Mouse (Mus musculus): Measurements from ENCODE around the gene Cyp4v3. TPM values are rescaled to one million over a fixed set of nuclear protein-coding genes. Genes with fewer than 3 reads are reported as not detected.

The Cyp4v3 gene
- polyA plus RNA-seq, 1 experiment from 2014 or later, result 1.7 TPM

DNA sequence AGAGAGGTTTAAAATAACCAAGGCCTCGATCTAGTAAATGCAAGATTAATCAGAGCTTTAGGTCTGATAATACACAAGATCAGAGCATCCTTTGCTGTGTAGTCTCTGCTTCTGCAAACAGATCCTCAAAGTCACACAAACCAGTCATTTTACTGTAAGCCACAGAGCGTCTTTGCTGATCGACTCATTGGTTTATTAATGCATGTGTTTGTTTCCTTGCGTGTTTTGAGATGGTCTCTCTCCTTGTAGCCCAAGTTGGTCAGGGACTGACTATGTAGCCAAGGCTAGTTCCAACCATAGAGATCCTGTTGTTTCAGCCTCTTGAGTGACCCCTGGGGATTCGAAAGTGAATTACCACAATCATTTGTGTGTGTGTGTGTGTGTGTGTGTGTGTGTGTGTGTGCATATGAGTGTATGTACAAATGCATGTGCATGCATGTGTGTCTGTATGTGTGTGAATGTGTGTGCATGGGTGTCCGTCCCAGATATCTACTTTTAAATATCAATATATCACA is 26.1 kb upstream of the Cyp4v3 start:
- ATAC-seq (ENCODE audit: low FRiP score, low TSS enrichment), result no peak
- H3K36me3 ChIP-seq (ENCODE audit: control insufficient read depth, insufficient read depth, low read length), result no peaks in the 10 kb centered on the region
- peak overlapping the region; percentile 86 for H3K9ac ChIP-seq (replicated peaks; ENCODE audit: low read length)
- DNase-seq, result peak; percentile 49
- WGBS, result 83% methylated on average over 6 of the region's 6 CpGs
- H3K4me1 ChIP-seq (ENCODE audit: control insufficient read depth, insufficient read depth, low read length), result peaks cover 10% of the 10 kb centered on the region
- H3K27me3 ChIP-seq (ENCODE audit: control insufficient read depth, insufficient read depth, low read length), result no peaks in the 10 kb centered on the region
- H3K9me3 ChIP-seq (ENCODE audit: control insufficient read depth, low read length), result no peaks in the 10 kb centered on the region
- H3K27ac ChIP-seq (replicated peaks; ENCODE audit: low read depth, low read length), result no peak overlapping the region
- peak overlapping the region; percentile 91 for H3K4me2 ChIP-seq (ENCODE audit: low read length)
- H3K4me3 ChIP-seq (replicated peaks; ENCODE audit: low read depth, low read length), result peak overlapping the region; percentile 63; the same call in 1 of the 2 replicates

DNA sequence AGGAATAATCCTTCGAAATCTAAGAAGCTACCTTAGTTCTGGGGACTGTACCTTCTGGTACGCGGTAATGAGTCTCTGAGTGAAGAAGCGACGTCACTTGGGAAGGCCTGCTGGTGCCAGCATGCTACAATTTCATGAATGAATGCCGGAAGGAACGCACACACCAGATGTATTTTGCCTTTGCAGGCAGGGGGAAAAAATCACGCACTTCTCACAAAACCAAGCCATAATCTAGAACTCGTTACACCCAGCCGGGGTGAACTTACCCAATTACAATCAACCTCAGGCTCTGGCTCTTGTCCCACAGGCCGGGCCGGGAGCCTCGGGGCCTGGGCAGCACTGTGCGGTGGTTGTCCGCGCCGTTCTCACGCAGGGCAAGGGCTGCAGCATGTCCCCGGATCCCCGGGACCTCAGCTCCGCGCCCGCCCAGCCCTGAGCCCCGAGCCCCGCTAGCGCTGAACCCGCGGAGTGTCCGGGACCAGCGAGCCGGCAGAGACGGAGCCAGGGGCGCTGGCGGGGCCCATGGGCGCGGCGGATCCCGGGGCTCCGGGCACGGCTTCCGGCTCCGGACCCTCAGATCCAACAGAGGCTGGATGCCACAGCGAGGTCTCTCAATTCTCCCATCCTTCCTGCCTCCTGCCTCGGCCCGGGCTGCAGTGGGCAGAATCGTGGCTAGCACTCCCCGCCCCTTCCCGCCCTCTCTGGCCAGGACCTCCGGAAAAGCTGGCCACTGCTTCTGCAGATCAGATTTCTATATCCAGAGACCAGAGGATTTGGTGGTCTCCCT is 25.3 kb upstream of the Cyp4v3 start:
- ATAC-seq (ENCODE audit: low FRiP score, low TSS enrichment), result peak; percentile 82
- Histone ChIP-seq H3K4me3 (replicated peaks; ENCODE audit: low read depth, low read length) (peak overlapping the region; percentile 63), H3K4me2 (ENCODE audit: low read length) (peak overlapping the region; percentile 91), H3K27me3 (ENCODE audit: control insufficient read depth, insufficient read depth, low read length) (no peaks in the 10 kb centered on the region), H3K36me3 (ENCODE audit: control insufficient read depth, insufficient read depth, low read length) (no peaks in the 10 kb centered on the region), H3K4me1 (ENCODE audit: control insufficient read depth, insufficient read depth, low read length) (peaks cover 10% of the 10 kb centered on the region), H3K9me3 (ENCODE audit: control insufficient read depth, low read length) (no peaks in the 10 kb centered on the region), H3K27ac (replicated peaks; ENCODE audit: low read depth, low read length) (peak overlapping the region; percentile 52; the same call in 1 of the 2 replicates), H3K9ac (replicated peaks; ENCODE audit: low read length) (peak overlapping the region; percentile 86)
- peak; percentile 69 for DNase-seq
- 3% methylated on average over 49 of the region's 49 CpGs for WGBS

DNA sequence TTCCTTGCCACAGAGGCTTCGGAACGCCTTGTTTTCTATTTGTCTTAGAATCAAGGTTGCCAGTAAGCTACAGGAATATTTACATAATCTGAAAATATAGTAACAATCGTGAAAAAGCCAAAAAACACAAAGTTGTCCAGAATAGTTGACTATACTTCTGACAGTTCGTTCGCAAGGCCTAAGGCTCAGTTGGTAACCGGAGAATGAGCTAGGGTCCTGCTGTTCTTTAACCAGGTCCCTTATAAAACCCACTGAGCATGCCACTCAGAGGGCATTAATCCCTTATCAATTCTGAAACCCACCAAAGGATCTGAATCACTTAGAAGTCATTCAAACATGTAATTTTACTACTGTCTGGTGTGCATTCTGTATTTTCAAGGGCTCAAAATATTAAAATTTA is 22.8 kb upstream of the Cyp4v3 start:
- Histone ChIP-seq H3K36me3 (ENCODE audit: control insufficient read depth, insufficient read depth, low read length) (no peaks in the 10 kb centered on the region), H3K27me3 (ENCODE audit: control insufficient read depth, insufficient read depth, low read length) (no peaks in the 10 kb centered on the region), H3K27ac (replicated peaks; ENCODE audit: low read depth, low read length) (no peak overlapping the region), H3K9ac (replicated peaks; ENCODE audit: low read length) (no peak overlapping the region), H3K4me1 (ENCODE audit: control insufficient read depth, insufficient read depth, low read length) (peaks cover 10% of the 10 kb centered on the region), H3K4me2 (ENCODE audit: low read length) (no peak overlapping the region), H3K4me3 (replicated peaks; ENCODE audit: low read depth, low read length) (no peak overlapping the region), H3K9me3 (ENCODE audit: control insufficient read depth, low read length) (no peaks in the 10 kb centered on the region)
- no peak for ATAC-seq (ENCODE audit: low FRiP score, low TSS enrichment)
- WGBS, result 85% methylated on average over 6 of the region's 6 CpGs
- no peak for DNase-seq

DNA sequence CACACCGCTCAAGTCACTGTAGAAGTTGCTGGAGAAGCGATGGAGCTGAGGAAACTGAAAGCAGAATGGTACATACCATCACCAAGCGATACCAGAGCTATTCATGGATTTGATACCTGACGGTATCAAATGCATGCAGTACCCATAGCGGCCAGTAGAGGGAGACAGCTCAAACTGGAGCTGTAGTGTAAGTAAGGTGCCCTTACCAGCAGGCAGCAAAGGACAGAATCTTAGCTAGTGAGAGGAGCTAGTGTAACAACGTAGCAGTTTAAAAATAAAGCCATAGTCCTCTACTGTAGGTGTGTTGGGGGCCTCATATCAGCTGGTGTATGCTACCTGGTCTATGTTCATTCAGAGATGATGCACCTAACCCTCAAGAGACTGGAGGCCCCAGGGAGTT is 12.0 kb upstream of the Cyp4v3 start:
- Histone ChIP-seq H3K9ac (replicated peaks; ENCODE audit: low read length) (no peak overlapping the region), H3K36me3 (ENCODE audit: control insufficient read depth, insufficient read depth, low read length) (peaks cover 3% of the 10 kb centered on the region; the same call in 1 of the 2 replicates), H3K27ac (replicated peaks; ENCODE audit: low read depth, low read length) (no peak overlapping the region), H3K4me3 (replicated peaks; ENCODE audit: low read depth, low read length) (no peak overlapping the region), H3K4me2 (ENCODE audit: low read length) (no peak overlapping the region), H3K4me1 (ENCODE audit: control insufficient read depth, insufficient read depth, low read length) (no peaks in the 10 kb centered on the region), H3K27me3 (ENCODE audit: control insufficient read depth, insufficient read depth, low read length) (no peaks in the 10 kb centered on the region), H3K9me3 (ENCODE audit: control insufficient read depth, low read length) (no peaks in the 10 kb centered on the region)
- DNase-seq (peak; percentile 87), ATAC-seq (ENCODE audit: low FRiP score, low TSS enrichment) (peak; percentile 48; the same call in 1 of the 2 replicates)
- 18% methylated on average over 6 of the region's 6 CpGs for WGBS

DNA sequence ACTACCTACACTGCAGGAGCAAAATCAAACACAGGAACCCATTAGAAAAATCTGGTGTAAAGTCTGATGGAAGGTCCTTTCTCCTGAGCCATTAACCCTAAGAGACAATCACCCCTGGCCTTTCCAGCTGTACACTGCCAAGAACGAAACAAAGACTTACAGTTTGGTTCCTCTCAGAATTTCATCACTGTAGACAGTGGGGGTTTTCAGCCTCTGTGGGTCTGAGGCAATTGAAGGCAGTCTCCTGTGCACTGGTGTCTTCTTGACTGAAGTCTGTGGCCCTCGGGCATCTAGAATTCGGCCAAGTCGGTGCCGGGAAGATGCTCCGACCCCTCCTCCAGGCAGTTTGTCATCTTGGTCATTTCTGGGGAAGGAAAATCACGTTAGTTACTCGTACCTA is 11.3 kb upstream of the Cyp4v3 start:
- H3K36me3 ChIP-seq (ENCODE audit: control insufficient read depth, insufficient read depth, low read length), result peaks cover 3% of the 10 kb centered on the region; the same call in 1 of the 2 replicates
- H3K4me1 ChIP-seq (ENCODE audit: control insufficient read depth, insufficient read depth, low read length), result no peaks in the 10 kb centered on the region
- no peak for ATAC-seq (ENCODE audit: low FRiP score, low TSS enrichment)
- no peaks in the 10 kb centered on the region for H3K27me3 ChIP-seq (ENCODE audit: control insufficient read depth, insufficient read depth, low read length)
- H3K4me3 ChIP-seq (replicated peaks; ENCODE audit: low read depth, low read length), result no peak overlapping the region
- H3K9ac ChIP-seq (replicated peaks; ENCODE audit: low read length), result no peak overlapping the region
- H3K27ac ChIP-seq (replicated peaks; ENCODE audit: low read depth, low read length), result no peak overlapping the region
- no peak for DNase-seq
- H3K9me3 ChIP-seq (ENCODE audit: control insufficient read depth, low read length), result no peaks in the 10 kb centered on the region
- 94% methylated on average over 8 of the region's 8 CpGs for WGBS
- H3K4me2 ChIP-seq (ENCODE audit: low read length), result no peak overlapping the region

DNA sequence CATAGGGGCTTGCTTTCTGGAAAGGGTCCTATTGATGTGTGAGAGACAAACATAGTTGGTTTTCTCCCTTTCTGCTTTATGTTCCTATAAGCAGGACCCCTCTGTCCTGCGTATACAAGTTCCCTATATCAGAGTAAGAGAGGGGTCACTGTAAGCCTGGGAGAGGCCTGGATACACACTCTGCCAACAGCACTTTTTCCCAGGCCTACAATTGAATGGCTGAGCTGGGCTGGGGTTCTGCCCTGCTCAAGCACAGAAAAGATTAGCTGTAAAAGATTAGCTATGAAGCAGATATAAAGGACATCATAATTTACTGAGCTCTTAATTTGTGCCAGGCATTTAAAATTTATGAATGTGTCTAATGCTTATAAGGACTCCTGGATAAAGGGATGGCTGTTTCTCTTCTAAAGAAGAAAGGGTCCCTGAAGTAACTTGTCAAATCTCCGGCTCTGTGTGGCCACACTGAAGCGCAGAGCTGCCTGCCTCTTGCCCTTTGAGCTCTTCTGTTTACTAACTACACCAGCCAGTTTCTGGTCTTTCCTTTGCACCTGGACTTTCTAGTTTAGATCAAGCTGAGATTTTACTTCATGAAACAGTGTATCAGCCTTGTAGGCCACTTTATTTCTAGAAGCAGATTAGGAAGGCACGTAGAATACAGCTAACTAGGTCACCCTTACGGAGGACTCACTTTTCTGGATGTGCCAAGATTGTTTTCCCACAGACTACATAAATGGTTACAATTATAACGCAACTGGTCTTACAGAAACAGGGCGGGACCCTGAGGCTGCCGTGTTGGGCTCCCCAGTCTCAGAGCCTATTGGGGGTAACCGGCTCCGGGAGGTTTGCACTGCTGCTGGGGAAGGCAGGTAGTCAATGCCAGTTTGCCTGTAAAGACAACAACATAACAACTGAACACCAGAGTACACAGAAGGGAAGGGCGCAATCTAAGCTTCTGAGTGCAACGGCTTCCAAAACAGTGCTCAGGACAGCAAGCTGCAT is 8.9 kb upstream of the Cyp4v3 start:
- no peak for ATAC-seq (ENCODE audit: low FRiP score, low TSS enrichment)
- no peak for DNase-seq
- no peak overlapping the region for H3K9ac ChIP-seq (replicated peaks; ENCODE audit: low read length)
- H3K27me3 ChIP-seq (ENCODE audit: control insufficient read depth, insufficient read depth, low read length), result no peaks in the 10 kb centered on the region
- H3K27ac ChIP-seq (replicated peaks; ENCODE audit: low read depth, low read length), result no peak overlapping the region
- peaks cover 3% of the 10 kb centered on the region; the same call in 1 of the 2 replicates for H3K36me3 ChIP-seq (ENCODE audit: control insufficient read depth, insufficient read depth, low read length)
- no peaks in the 10 kb centered on the region for H3K4me1 ChIP-seq (ENCODE audit: control insufficient read depth, insufficient read depth, low read length)
- H3K4me3 ChIP-seq (replicated peaks; ENCODE audit: low read depth, low read length), result no peak overlapping the region
- H3K9me3 ChIP-seq (ENCODE audit: control insufficient read depth, low read length), result no peaks in the 10 kb centered on the region
- H3K4me2 ChIP-seq (ENCODE audit: low read length), result no peak overlapping the region
- WGBS, result 84% methylated on average over 12 of the region's 12 CpGs

DNA sequence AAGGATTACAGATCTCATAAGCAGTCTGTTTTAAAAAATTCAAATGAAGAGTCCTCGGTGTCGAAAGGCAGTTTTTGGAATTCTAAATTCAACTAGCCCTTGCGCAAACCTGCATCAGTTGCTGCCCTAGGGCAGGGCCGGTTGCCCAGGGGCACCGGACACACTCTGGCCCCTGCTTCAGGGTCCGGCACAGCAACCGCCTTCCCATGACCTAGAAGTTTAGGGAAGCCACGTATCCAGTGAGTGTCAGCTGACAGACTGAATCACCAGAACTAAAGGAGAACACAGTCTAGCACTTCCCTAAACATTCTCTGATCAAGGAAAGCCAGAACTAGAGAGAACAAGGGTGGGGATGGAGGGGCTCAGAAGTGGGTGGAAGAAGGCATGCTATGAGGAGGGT is 477 bp upstream of the Cyp4v3 start:
- H3K4me1 ChIP-seq (ENCODE audit: control insufficient read depth, insufficient read depth, low read length), result no peaks in the 10 kb centered on the region
- H3K9me3 ChIP-seq (ENCODE audit: control insufficient read depth, low read length), result no peaks in the 10 kb centered on the region
- H3K27me3 ChIP-seq (ENCODE audit: control insufficient read depth, insufficient read depth, low read length), result peaks cover 4% of the 10 kb centered on the region; the same call in 1 of the 2 replicates
- no peak for ATAC-seq (ENCODE audit: low FRiP score, low TSS enrichment)
- peak overlapping the region; percentile 42 for H3K9ac ChIP-seq (replicated peaks; ENCODE audit: low read length)
- WGBS, result 3% methylated on average over 8 of the region's 8 CpGs
- peak overlapping the region; percentile 50 for H3K4me3 ChIP-seq (replicated peaks; ENCODE audit: low read depth, low read length)
- H3K27ac ChIP-seq (replicated peaks; ENCODE audit: low read depth, low read length), result no peak overlapping the region
- peak overlapping the region; percentile 92 for H3K4me2 ChIP-seq (ENCODE audit: low read length)
- DNase-seq, result peak; percentile 4
- no peaks in the 10 kb centered on the region for H3K36me3 ChIP-seq (ENCODE audit: control insufficient read depth, insufficient read depth, low read length)

DNA sequence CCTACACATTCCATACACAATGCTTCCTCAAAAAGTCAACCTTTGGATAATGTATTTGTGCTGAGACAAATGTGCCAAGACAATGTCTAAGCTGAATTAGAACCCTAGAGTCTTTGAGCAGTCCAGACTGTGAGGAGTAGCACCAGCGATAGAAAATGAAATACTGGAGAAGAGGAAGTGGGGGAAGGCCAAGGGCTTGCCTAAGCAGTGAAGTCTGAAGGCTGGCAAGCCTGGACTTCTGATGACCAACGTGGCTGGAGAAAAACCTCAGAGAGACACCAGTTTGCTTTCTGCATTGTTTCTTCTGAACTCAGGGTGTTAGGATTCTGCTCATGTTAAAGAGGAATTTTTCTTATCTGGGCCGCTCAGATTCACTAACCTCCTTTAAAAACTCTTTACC is 2.2 kb downstream of the Cyp4v3 start:
- Histone ChIP-seq H3K4me2 (ENCODE audit: low read length) (no peak overlapping the region), H3K9ac (replicated peaks; ENCODE audit: low read length) (no peak overlapping the region), H3K4me1 (ENCODE audit: control insufficient read depth, insufficient read depth, low read length) (no peaks in the 10 kb centered on the region), H3K36me3 (ENCODE audit: control insufficient read depth, insufficient read depth, low read length) (no peaks in the 10 kb centered on the region), H3K9me3 (ENCODE audit: control insufficient read depth, low read length) (no peaks in the 10 kb centered on the region), H3K4me3 (replicated peaks; ENCODE audit: low read depth, low read length) (no peak overlapping the region), H3K27ac (replicated peaks; ENCODE audit: low read depth, low read length) (no peak overlapping the region), H3K27me3 (ENCODE audit: control insufficient read depth, insufficient read depth, low read length) (peaks cover 4% of the 10 kb centered on the region; the same call in 1 of the 2 replicates)
- ATAC-seq (ENCODE audit: low FRiP score, low TSS enrichment), result no peak
- 81% methylated on average over 3 of the region's 3 CpGs for WGBS
- DNase-seq, result no peak
